Mouse (Mus musculus) heart, adult 8-10 months (tissue): ENCODE measurements around the gene Fiz1. TPM values are rescaled to one million over a fixed set of nuclear protein-coding genes. Genes with fewer than 3 reads are reported as not detected.
A peak's percentile ranks its signal among the peaks of the same experiment; 100 is the strongest.
"Not testable (repeated sequence)": the region's sequence is repeated elsewhere in the genome, so short reads cannot be mapped to it uniquely, and the experiment has no call there.

Source experiments
- DNase-seq: peaks from one replicate; pipeline ENCODE4 v3.0.0; 2022; ENCODE audit warnings: low spot score
- total RNA-seq, 4 experiments: library from RNA; stranded (reverse); gene quantifications; 2 replicates each; pipeline ENCODE4 v1.2.4; 2022

The Fiz1 gene
- total RNA-seq, 4 experiments from 2014 or later: 15.2 to 25.9 (median 17.5) TPM

- not testable (repeated sequence) for DNase-seq
Observed at GRCm38 (mm10) chr7:5002876-5003275, 11.6 kb downstream of the Fiz1 start.

GRCm38 (mm10) chr7:4999876-5000275 is 14.6 kb downstream of the Fiz1 start:
- DNase-seq: no peak

- no peak for DNase-seq
Observed at GRCm38 (mm10) chr7:4996934-4997333, 17.6 kb downstream of the Fiz1 start.

GRCm38 (mm10) chr7:4996003-4996895 is 18.2 kb downstream of the Fiz1 start, which contains the start of gene Zfp579:
Gene Zfp579, minus strand, starts transcription at chr7:4996158.
- DNase-seq: peak; percentile 88

- DNase-seq: peak; percentile 16
Observed at GRCm38 (mm10) chr7:4995268-4996002, 19.1 kb downstream of the Fiz1 start.

- no peak for DNase-seq
Observed at GRCm38 (mm10) chr7:4993999-4994788, 20.3 kb downstream of the Fiz1 start.

GRCm38 (mm10) chr7:4993347-4993998 is 21.0 kb downstream of the Fiz1 start:
- DNase-seq: no peak

- no peak for DNase-seq
Observed at GRCm38 (mm10) chr7:4988250-4988649, 26.2 kb downstream of the Fiz1 start.

GRCm38 (mm10) chr7:4976832-4977231 is 37.7 kb downstream of the Fiz1 start:
- no peak for DNase-seq

- DNase-seq: no peak
Observed at GRCm38 (mm10) chr7:4975455-4975854, 39.0 kb downstream of the Fiz1 start.

GRCm38 (mm10) chr7:4972321-4973047 is 42.0 kb downstream of the Fiz1 start:
- peak; percentile 71 for DNase-seq

- peak; percentile 22 for DNase-seq
Observed at GRCm38 (mm10) chr7:4971710-4972109, 42.8 kb downstream of the Fiz1 start.

GRCm38 (mm10) chr7:4971068-4971467 is 43.4 kb downstream of the Fiz1 start, which contains the start of gene Sbk3:
Gene Sbk3, minus strand, starts transcription at chr7:4971168.
- DNase-seq: no peak

GRCm38 (mm10) chr7:4964988-4965387 is 49.5 kb downstream of the Fiz1 start:
- DNase-seq: no peak

GRCm38 (mm10) chr7:4964272-4964671 is 50.2 kb downstream of the Fiz1 start, which contains the start of gene Sbk2:
Gene Sbk2, minus strand, starts transcription at chr7:4964406.
- peak; percentile 79 for DNase-seq

GRCm38 (mm10) chr7:4963527-4963926 is 51.0 kb downstream of the Fiz1 start:
- DNase-seq: no peak

GRCm38 (mm10) chr7:4957361-4957760 is 57.1 kb downstream of the Fiz1 start:
- no peak for DNase-seq
